Mouse (Mus musculus): ENCODE measurements around the gene Slc35e2.

DNA sequence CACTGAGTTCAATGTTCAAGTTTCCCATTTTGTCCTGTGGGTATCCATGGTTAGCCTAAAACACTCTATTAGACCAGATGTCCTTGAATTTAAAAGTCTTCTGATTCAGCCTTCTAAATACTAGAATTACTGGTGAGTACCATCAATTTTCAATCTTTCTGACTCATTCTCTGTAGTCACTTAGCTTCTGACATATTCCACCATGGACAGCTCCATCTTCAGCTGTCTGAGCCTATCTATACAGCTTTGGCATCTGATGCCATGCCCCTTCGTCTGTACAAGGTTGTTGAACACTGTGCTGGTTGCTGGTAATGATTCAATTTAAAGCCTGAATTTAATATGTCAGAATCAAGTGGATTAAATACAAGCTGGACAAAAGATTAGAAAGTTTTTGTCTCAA is 45.8 kb upstream of the Slc35e2 start:
- TF ChIP-seq CTCF (IDR thresholded peaks at IDR 0.05; ENCODE audit: extremely low read depth, insufficient read depth, low read length) = no peak
- TF ChIP-seq POLR2A (IDR thresholded peaks at IDR 0.05; ENCODE audit: extremely low read depth, insufficient read depth, low read length) = no peak

Data from cortical plate, adult 2 months (tissue).